Mouse (Mus musculus): ENCODE data around the gene Ftsj1. TPM values are rescaled to one million over a fixed set of nuclear protein-coding genes. Genes with fewer than 3 reads are reported as not detected.

Ftsj1 gene
- total RNA-seq (2023): 10 to 100 TPM; 15.3 to 17.3 TPM

DNA sequence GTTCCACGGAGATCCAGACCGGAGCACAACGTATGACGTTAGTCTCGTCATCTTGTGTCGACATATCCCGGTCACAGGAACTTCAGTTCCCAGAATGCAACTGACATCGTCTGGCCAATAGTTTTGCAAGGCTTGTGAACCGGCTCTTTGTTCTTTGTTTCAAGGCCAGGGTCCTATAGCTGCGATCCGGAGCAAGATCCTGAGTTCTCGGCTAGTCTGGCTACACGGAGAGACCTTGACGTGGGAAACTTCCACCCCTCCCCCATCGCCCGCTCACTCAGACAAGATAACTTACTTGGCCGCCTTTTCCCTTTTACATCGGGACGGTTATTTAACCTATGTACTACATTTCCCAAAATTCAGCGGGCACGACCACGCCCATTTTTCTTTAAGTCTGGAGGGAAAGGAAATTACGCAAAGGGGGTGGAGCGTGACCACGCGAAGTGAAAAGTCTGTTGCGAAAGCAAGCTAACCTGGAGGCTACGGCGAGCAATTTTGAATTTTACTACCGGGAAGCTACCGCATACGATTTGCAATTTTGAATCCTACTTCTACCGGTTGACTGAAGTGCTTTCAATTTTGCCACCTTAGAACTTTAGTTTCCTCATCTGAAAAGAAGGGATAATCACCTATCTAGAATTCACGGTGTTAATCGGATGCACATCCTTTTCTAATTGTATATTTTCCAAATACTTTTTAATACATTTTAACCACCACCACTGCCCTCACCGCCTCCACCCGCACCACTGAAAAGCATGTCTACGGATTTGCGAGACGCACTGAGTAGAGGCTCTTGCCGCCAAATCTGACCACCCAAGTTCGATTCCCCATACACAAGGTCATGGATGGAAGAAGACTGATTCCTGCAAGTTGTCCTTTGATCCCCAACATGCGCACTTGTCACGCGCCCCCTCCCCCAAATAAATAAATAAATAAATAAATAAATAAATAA is at the start of gene Ftsj1:
TSS of gene Ftsj1 (minus strand) at position 73 of the 952 bp plus-strand sequence.

GRCm38 (mm10) chrX:8271083-8271820 is 19.0 kb upstream of the Ftsj1 start, which contains the start of gene Slc38a5:
Gene Slc38a5, plus strand, starts transcription at chrX:8271133.

GRCm38 (mm10) chrX:8206015-8206693 is 46.1 kb downstream of the Ftsj1 start, which contains the start of gene Porcn:
Gene Porcn, minus strand, starts transcription at chrX:8206525.

DNA sequence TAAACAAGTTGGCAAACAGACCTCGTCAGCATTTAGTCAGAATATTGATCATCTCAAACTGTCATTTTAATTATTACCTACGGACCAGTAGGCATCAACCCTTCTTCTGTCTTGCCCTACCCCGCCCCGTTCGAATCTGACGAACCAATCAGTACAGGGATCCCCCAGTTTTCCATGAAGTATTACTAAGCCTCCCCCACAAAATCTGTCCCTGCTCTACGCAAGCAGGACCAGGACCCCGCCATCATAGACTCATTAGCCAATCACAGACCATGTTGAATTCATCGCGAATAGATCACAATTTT is 58.8 kb downstream of the Ftsj1 start, which contains the start of gene Ebp:
TSS of gene Ebp (minus strand) at position 94 of the 305 bp plus-strand sequence.

Other genes with a start within 250 kb of the Ftsj1 start
- not detected for gene Glod5, start 233.9 kb downstream of the Ftsj1 start, total RNA-seq (2023)
- gene Suv39h1, start 177.6 kb downstream of the Ftsj1 start, total RNA-seq (2023): 10 to 100 TPM; 31.4 to 35.9 TPM
- 100 to 1,000 TPM; 149 to 168 TPM for gene Was, start 161.9 kb downstream of the Ftsj1 start, total RNA-seq (2023)
- 10 to 100 TPM; 33.7 to 34.7 TPM for gene Wdr13, start 119.5 kb downstream of the Ftsj1 start, total RNA-seq (2023)
- 100 to 1,000 TPM; 323 to 397 TPM for gene Rbm3, start 106.5 kb downstream of the Ftsj1 start, total RNA-seq (2023)
- 10 to 100 TPM; 10.5 to 16.2 TPM for gene Tbc1d25, start 76.2 kb downstream of the Ftsj1 start, total RNA-seq (2023)
- 10 to 100 TPM; 52.0 to 57.8 TPM for gene Ebp, start 58.9 kb downstream of the Ftsj1 start, total RNA-seq (2023)
- gene Porcn, start 45.9 kb downstream of the Ftsj1 start, total RNA-seq (2023): under 1 TPM in 1 of 2 experiments, not detected in 1; 0.88 TPM
- gene Slc38a5, start 18.7 kb upstream of the Ftsj1 start, total RNA-seq (2023): 10 to 100 TPM; 15.1 to 20.6 TPM
- gene Ssxb10, start 75.0 kb upstream of the Ftsj1 start, total RNA-seq (2023): not detected
- not detected for gene Ssxb9, start 114.6 kb upstream of the Ftsj1 start, total RNA-seq (2023)
- not detected for gene Ssxb1, start 160.9 kb upstream of the Ftsj1 start, total RNA-seq (2023)
- gene Ssxb2, start 209.3 kb upstream of the Ftsj1 start, total RNA-seq (2023): not detected